Mouse (Mus musculus): ENCODE results near the gene Tor1aip1. TPM values are rescaled to one million over a fixed set of nuclear protein-coding genes. Genes with fewer than 3 reads are reported as not detected.
"Not testable (repeated sequence)": the region's sequence is repeated elsewhere in the genome, so short reads cannot be mapped to it uniquely, and the experiment has no call there.

Gene Tor1aip1
- polyA plus RNA-seq, 1 experiment from 2014 or later: 36.0 TPM

- Histone ChIP-seq H3K27ac (no peak overlapping the region), H3K9me3 (no peaks in the 10 kb centered on the region), H3K4me1 (peaks cover 24% of the 10 kb centered on the region), H3K9ac (no peak overlapping the region), H3K4me3 (replicated peaks) (no peak overlapping the region), H3K36me3 (peaks cover under 1% of the 10 kb centered on the region; the same call in 1 of the 2 replicates), H3K4me2 (no peak overlapping the region), H3K27me3 (replicated peaks) (no peaks in the 10 kb centered on the region)
- WGBS: 61% methylated on average over 5 of the region's 5 CpGs
- no peak for ATAC-seq (ENCODE audit: insufficient read depth, low FRiP score, low read depth)
Measured at GRCm38 (mm10) chr1:156044211-156044611, 7.9 kb upstream of the Tor1aip1 start.

GRCm38 (mm10) chr1:156043027-156043426, 6.7 kb upstream of the Tor1aip1 start:
- 20% methylated on average over 4 of the region's 4 CpGs for WGBS
- H3K9me3 ChIP-seq: no peaks in the 10 kb centered on the region
- H3K27me3 ChIP-seq (replicated peaks): no peaks in the 10 kb centered on the region
- H3K27ac ChIP-seq: no peak overlapping the region
- no peaks in the 10 kb centered on the region for H3K36me3 ChIP-seq
- no peak overlapping the region for H3K9ac ChIP-seq
- peak overlapping the region; percentile 19; the same call in 1 of the 2 replicates for H3K4me2 ChIP-seq
- H3K4me1 ChIP-seq: peaks cover 24% of the 10 kb centered on the region
- ATAC-seq (ENCODE audit: insufficient read depth, low FRiP score, low read depth): no peak
- H3K4me3 ChIP-seq (replicated peaks): no peak overlapping the region

GRCm38 (mm10) chr1:156042481-156042880, 6.2 kb upstream of the Tor1aip1 start:
- Histone ChIP-seq H3K36me3 (no peaks in the 10 kb centered on the region), H3K4me3 (replicated peaks) (peak overlapping the region; percentile 41; the same call in 1 of the 2 replicates), H3K27ac (peak overlapping the region; percentile 35; the same call in 1 of the 2 replicates), H3K4me2 (peak overlapping the region; percentile 68), H3K27me3 (replicated peaks) (no peaks in the 10 kb centered on the region), H3K9ac (no peak overlapping the region), H3K4me1 (peaks cover 24% of the 10 kb centered on the region), H3K9me3 (no peaks in the 10 kb centered on the region)
- WGBS: 71% methylated on average over 5 of the region's 5 CpGs
- no peak for ATAC-seq (ENCODE audit: insufficient read depth, low FRiP score, low read depth)

- H3K4me2 ChIP-seq: peak overlapping the region; percentile 68
- no peaks in the 10 kb centered on the region for H3K36me3 ChIP-seq
- H3K4me1 ChIP-seq: peaks cover 24% of the 10 kb centered on the region
- H3K9ac ChIP-seq: no peak overlapping the region; the same call in 1 of the 2 replicates
- WGBS: 24% methylated on average over 7 of the region's 7 CpGs
- peak overlapping the region; percentile 61; the same call in 1 of the 2 replicates for H3K27ac ChIP-seq
- no peak for ATAC-seq (ENCODE audit: insufficient read depth, low FRiP score, low read depth)
- H3K27me3 ChIP-seq (replicated peaks): no peaks in the 10 kb centered on the region
- H3K4me3 ChIP-seq (replicated peaks): peak overlapping the region; percentile 41
- H3K9me3 ChIP-seq: no peaks in the 10 kb centered on the region
Measured at GRCm38 (mm10) chr1:156041451-156042241, 5.4 kb upstream of the Tor1aip1 start.

- Histone ChIP-seq H3K9ac (peak overlapping the region; percentile 31; the same call in 1 of the 2 replicates), H3K4me2 (peak overlapping the region; percentile 35), H3K9me3 (no peaks in the 10 kb centered on the region), H3K27ac (peak overlapping the region; percentile 68), H3K4me1 (peaks cover 24% of the 10 kb centered on the region), H3K36me3 (no peaks in the 10 kb centered on the region), H3K27me3 (replicated peaks) (no peaks in the 10 kb centered on the region), H3K4me3 (replicated peaks) (peak overlapping the region; percentile 60)
- WGBS: 1% methylated on average over 22 of the region's 22 CpGs
- peak; percentile 85 for ATAC-seq (ENCODE audit: insufficient read depth, low FRiP score, low read depth)
Measured at GRCm38 (mm10) chr1:156040731-156041401, 4.6 kb upstream of the Tor1aip1 start.

GRCm38 (mm10) chr1:156039989-156040388, 3.7 kb upstream of the Tor1aip1 start:
- 67% methylated on average over 7 of the region's 7 CpGs for WGBS
- not testable (repeated sequence) for H3K36me3 ChIP-seq; H3K4me3 ChIP-seq (replicated peaks); H3K27me3 ChIP-seq (replicated peaks); H3K9me3 ChIP-seq; H3K9ac ChIP-seq; H3K4me2 ChIP-seq; ATAC-seq (ENCODE audit: insufficient read depth, low FRiP score, low read depth)
- Histone ChIP-seq H3K4me1 (peaks cover 24% of the 10 kb centered on the region), H3K27ac (0 out of 2 replicates have a peak overlapping the region, but pooled peaks have one; percentile 36)

GRCm38 (mm10) chr1:156037144-156037583, 884 bp upstream of the Tor1aip1 start:
- WGBS: 32% methylated on average over 5 of the region's 5 CpGs
- no peak for ATAC-seq (ENCODE audit: insufficient read depth, low FRiP score, low read depth)
- H3K27ac ChIP-seq: peak overlapping the region; percentile 81
- peaks cover 12% of the 10 kb centered on the region for H3K4me1 ChIP-seq
- no peaks in the 10 kb centered on the region for H3K9me3 ChIP-seq
- H3K9ac ChIP-seq: no peak overlapping the region
- peak overlapping the region; percentile 27 for H3K4me3 ChIP-seq (replicated peaks)
- H3K36me3 ChIP-seq: peaks cover 6% of the 10 kb centered on the region; the same call in 1 of the 2 replicates
- peak overlapping the region; percentile 65 for H3K4me2 ChIP-seq
- H3K27me3 ChIP-seq (replicated peaks): no peaks in the 10 kb centered on the region

DNA sequence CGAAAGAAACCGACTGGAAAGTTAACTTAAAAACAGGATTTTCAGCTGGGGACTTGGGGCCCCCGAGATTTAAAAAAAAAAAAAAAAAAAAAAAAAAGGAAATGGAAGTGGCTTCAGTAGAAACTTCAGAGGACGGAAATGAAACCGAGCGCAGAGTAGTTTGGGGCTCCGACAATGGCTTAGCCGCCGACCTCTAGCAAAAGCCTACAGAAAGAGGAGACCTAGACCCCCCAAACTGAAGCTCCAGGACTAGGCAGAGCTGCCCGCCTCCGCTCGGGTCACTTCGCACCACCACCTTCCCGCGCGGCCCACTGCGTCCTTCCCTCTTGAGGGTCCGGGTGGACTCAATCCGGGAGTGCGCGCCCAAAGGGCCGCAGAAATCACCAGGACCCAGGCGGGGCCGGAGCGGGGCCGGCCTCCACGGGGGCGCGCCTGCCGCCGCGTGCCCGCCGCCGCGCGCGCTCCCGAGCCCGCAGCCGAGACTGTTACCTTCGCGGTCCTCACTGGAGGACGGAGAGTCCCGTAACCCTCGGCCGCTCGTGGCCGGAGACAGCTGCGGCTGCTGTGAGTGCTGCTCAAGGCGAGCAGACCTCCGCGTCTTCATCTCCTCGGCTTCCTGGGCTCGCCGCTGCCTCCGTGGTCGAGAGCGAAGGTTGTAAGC, 881 bp downstream of the Tor1aip1 start, which contains the start of gene Tor1aip2:
Tor1aip2 (plus strand) TSS at position 135 of the 661 bp plus-strand sequence.
- under 1% methylated on average over 55 of the region's 59 CpGs for WGBS
- Histone ChIP-seq H3K4me2 (peak within 1 kb of the TSS; percentile 65), H3K27ac (peak within 1 kb of the TSS; percentile 100), H3K36me3 (peaks cover 19% of the 10 kb centered on the region), H3K9me3 (no peaks in the 10 kb centered on the region), H3K9ac (peak within 1 kb of the TSS; percentile 83), H3K4me1 (peaks cover 5% of the 10 kb centered on the region; the same call in 1 of the 2 replicates), H3K4me3 (replicated peaks) (peak within 1 kb of the TSS; percentile 87), H3K27me3 (replicated peaks) (no peaks in the 10 kb centered on the region)
- peak; percentile 84 for ATAC-seq (ENCODE audit: insufficient read depth, low FRiP score, low read depth)

- Histone ChIP-seq H3K9me3 (no peaks in the 10 kb centered on the region), H3K27ac (peak overlapping the region; percentile 100; the same call in 1 of the 2 replicates), H3K36me3 (peaks cover 20% of the 10 kb centered on the region), H3K9ac (peak overlapping the region; percentile 83; the same call in 1 of the 2 replicates), H3K4me3 (replicated peaks) (peak overlapping the region; percentile 87), H3K4me1 (peaks cover 2% of the 10 kb centered on the region; the same call in 1 of the 2 replicates), H3K4me2 (peak overlapping the region; percentile 65), H3K27me3 (replicated peaks) (no peaks in the 10 kb centered on the region)
- ATAC-seq (ENCODE audit: insufficient read depth, low FRiP score, low read depth): no peak
- 23% methylated on average over 1 of the region's 1 CpGs for WGBS
Measured at GRCm38 (mm10) chr1:156034661-156035060, 1.6 kb downstream of the Tor1aip1 start.

DNA sequence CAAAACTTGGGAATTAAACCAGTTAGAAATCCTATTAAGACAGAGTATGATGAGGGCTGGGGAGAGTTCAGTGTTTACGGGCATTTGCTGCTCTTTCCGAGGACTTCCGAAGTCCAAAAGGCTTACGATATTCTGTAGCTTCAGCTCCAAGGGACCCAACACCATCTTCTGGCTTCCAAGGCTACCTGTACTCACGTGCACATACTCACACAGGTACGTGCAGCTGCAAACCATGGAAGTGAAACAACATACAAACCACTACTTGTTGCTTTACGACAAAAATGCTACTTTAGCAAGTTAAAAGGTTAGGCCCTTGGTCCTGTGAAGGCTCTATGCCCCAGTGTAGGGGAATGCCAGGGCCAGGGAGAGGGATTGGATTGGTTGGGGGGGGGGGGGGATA, 2.4 kb downstream of the Tor1aip1 start:
- H3K4me2 ChIP-seq: no peak overlapping the region
- H3K9me3 ChIP-seq: no peaks in the 10 kb centered on the region
- no peak overlapping the region for H3K27ac ChIP-seq
- ATAC-seq (ENCODE audit: insufficient read depth, low FRiP score, low read depth): no peak
- peaks cover 24% of the 10 kb centered on the region for H3K36me3 ChIP-seq
- H3K4me1 ChIP-seq: peaks cover 2% of the 10 kb centered on the region; the same call in 1 of the 2 replicates
- WGBS: 96% methylated on average over 7 of the region's 7 CpGs
- H3K4me3 ChIP-seq (replicated peaks): no peak overlapping the region
- H3K9ac ChIP-seq: no peak overlapping the region
- H3K27me3 ChIP-seq (replicated peaks): no peaks in the 10 kb centered on the region

- Histone ChIP-seq H3K4me1 (no peaks in the 10 kb centered on the region), H3K9me3 (no peaks in the 10 kb centered on the region), H3K36me3 (peaks cover 24% of the 10 kb centered on the region), H3K27ac (no peak overlapping the region), H3K9ac (no peak overlapping the region), H3K4me2 (no peak overlapping the region), H3K27me3 (replicated peaks) (no peaks in the 10 kb centered on the region), H3K4me3 (replicated peaks) (no peak overlapping the region)
- ATAC-seq (ENCODE audit: insufficient read depth, low FRiP score, low read depth): no peak
- WGBS: 85% methylated on average over 4 of the region's 4 CpGs
Measured at GRCm38 (mm10) chr1:156028340-156028975, 7.8 kb downstream of the Tor1aip1 start.
